Mouse (Mus musculus) lung, adult 2 months (tissue): ENCODE data around the gene Olfr1447. TPM values are rescaled to one million over a fixed set of nuclear protein-coding genes. Genes with fewer than 3 reads are reported as not detected.

Source experiments
- DNase-seq: peaks from one replicate; pipeline ENCODE4 v3.0.0; 2022
- H3K4me1 ChIP-seq: fragments of 200-500 bp; 2 replicates; pipeline ENCODE4 v1.6.1; 2011; ENCODE audit warnings: low read length; ENCODE audit not compliant: control insufficient read depth, insufficient read depth
- H3K4me3 ChIP-seq: fragments of 200-500 bp; replicated peaks from 2 replicates; pipeline ENCODE3; 2011; ENCODE audit warnings: low read depth, mild to moderate bottlenecking, control low read depth, low read length; ENCODE audit errors: extremely low read depth
- CTCF ChIP-seq: fragments of 200-500 bp; IDR thresholded peaks from 2 replicates; pipeline ENCODE4 v1.5.1; 2011; ENCODE audit warnings: mild to moderate bottlenecking, low read length, control low read depth; ENCODE audit not compliant: insufficient read depth
- POLR2A ChIP-seq: fragments of 200-500 bp; IDR thresholded peaks from 2 replicates; pipeline ENCODE4 v1.6.1; 2011; ENCODE audit warnings: low read depth, mild to moderate bottlenecking, control low read depth, low read length, borderline replicate concordance; ENCODE audit errors: extremely low read depth
- WGBS: fragments of 180-500 bp; shearing (Covaris S2); methylation state at CpG from one replicate; pipeline ENCODE4 v1.1.7; 2018; 5-methylcytosine and 5-hydroxymethylcytosine counted together
- polyA plus RNA-seq: library from polyadenylated mRNA; depleted of rRNA; stranded (reverse); fragments of >200 nt; gene quantifications from 2 replicates; pipeline ENCODE4 v1.2.3, GENCODE M21; 2012; rRNA removed

The Olfr1447 gene
- polyA plus RNA-seq, result not detected in 2 replicates

- no peak for TF ChIP-seq CTCF
- no peaks in the 10 kb centered on the region for H3K4me1 ChIP-seq
- WGBS, result 98% methylated on average over 1 of the region's 1 CpGs
- no peak for DNase-seq
- H3K4me3 ChIP-seq, result no peak within 1 kb of the TSS
These were observed at the start of gene Olfr1447 for GRCm38 (mm10) chr19:12903643-12904042. TSS of gene Olfr1447 (minus strand) at chr19:12903743.

GRCm38 (mm10) chr19:12949958-12950357 lies 46.4 kb upstream of the Olfr1447 start, which contains the start of gene Olfr1450:
TSS of gene Olfr1450 (plus strand) at chr19:12950258.
- 92% methylated on average over 1 of the region's 1 CpGs for WGBS
- TF ChIP-seq POLR2A (no peak), CTCF (no peak)
- H3K4me1 ChIP-seq, result no peaks in the 10 kb centered on the region

GRCm38 (mm10) chr19:12930540-12930939 lies 27.0 kb upstream of the Olfr1447 start, which contains the start of gene Olfr1449:
TSS of gene Olfr1449 (plus strand) at chr19:12930840.
- no peak for DNase-seq
- TF ChIP-seq POLR2A (no peak), CTCF (no peak)
- no peak within 1 kb of the TSS for H3K4me3 ChIP-seq
- H3K4me1 ChIP-seq, result no peaks in the 10 kb centered on the region

More at GRCm38 (mm10) chr19:12949958-12950357, 46.4 kb upstream of the Olfr1447 start, which contains the start of gene Olfr1450:
- DNase-seq, result no peak
- H3K4me3 ChIP-seq, result no peak within 1 kb of the TSS

GRCm38 (mm10) chr19:12924319-12924718 lies 20.8 kb upstream of the Olfr1447 start, which contains the start of gene Olfr1448:
TSS of gene Olfr1448 (minus strand) at chr19:12924419.
- H3K4me3 ChIP-seq, result no peak within 1 kb of the TSS
- 71% methylated on average over 1 of the region's 1 CpGs for WGBS
- no peak for DNase-seq
- TF ChIP-seq CTCF, result no peak
- no peak for TF ChIP-seq POLR2A
- H3K4me1 ChIP-seq, result no peaks in the 10 kb centered on the region

- TF ChIP-seq CTCF (no peak), POLR2A (no peak)
- H3K4me1 ChIP-seq, result no peaks in the 10 kb centered on the region
- no peak within 1 kb of the TSS for H3K4me3 ChIP-seq
- DNase-seq, result no peak
- 78% methylated on average over 1 of the region's 1 CpGs for WGBS
These were observed 10.1 kb downstream of the Olfr1447 start, which contains the start of gene Olfr1446 for GRCm38 (mm10) chr19:12893424-12893823. TSS of gene Olfr1446 (minus strand) at chr19:12893524.

GRCm38 (mm10) chr19:12883555-12883954 lies 20.0 kb downstream of the Olfr1447 start, which contains the start of gene Olfr1445:
TSS of gene Olfr1445 (plus strand) at chr19:12883855.
- WGBS, result 83% methylated on average over 2 of the region's 2 CpGs
- no peak for DNase-seq
- Histone ChIP-seq H3K4me3 (no peak within 1 kb of the TSS), H3K4me1 (no peaks in the 10 kb centered on the region)
- TF ChIP-seq POLR2A (no peak), CTCF (no peak)

- DNase-seq, result no peak
- no peak for TF ChIP-seq CTCF
- no peak for TF ChIP-seq POLR2A
- 40% methylated on average over 1 of the region's 1 CpGs for WGBS
- no peaks in the 10 kb centered on the region for H3K4me1 ChIP-seq
- no peak within 1 kb of the TSS for H3K4me3 ChIP-seq
These were observed 46.6 kb downstream of the Olfr1447 start, which contains the start of gene Olfr1444 for GRCm38 (mm10) chr19:12856983-12857382. TSS of gene Olfr1444 (plus strand) at chr19:12857283.

Other genes starting within 250 kb of the Olfr1447 start
- gene Olfr1442, start 233.3 kb downstream of the Olfr1447 start, polyA plus RNA-seq, result not detected in 2 replicates
- gene Olfr1443, start 225.6 kb downstream of the Olfr1447 start, polyA plus RNA-seq, result not detected in 2 replicates
- gene Keg1, start 208.0 kb downstream of the Olfr1447 start, polyA plus RNA-seq, result 0.06 TPM in 1 of 2 replicates, not detected in the other
- 0.70 and 1.0 TPM in 2 replicates for gene Cntf, start 138.1 kb downstream of the Olfr1447 start, polyA plus RNA-seq
- gene Zfp91, start 107.6 kb downstream of the Olfr1447 start, polyA plus RNA-seq, result 10.9 and 14.7 TPM in 2 replicates
- gene Lpxn, start 107.5 kb downstream of the Olfr1447 start, polyA plus RNA-seq, result 3.8 and 6.1 TPM in 2 replicates
- not detected in 2 replicates for gene Gm5244, start 57.1 kb downstream of the Olfr1447 start, polyA plus RNA-seq
- not detected in 2 replicates for gene Olfr1444, start 46.5 kb downstream of the Olfr1447 start, polyA plus RNA-seq
- not detected in 2 replicates for gene Olfr1445, start 19.9 kb downstream of the Olfr1447 start, polyA plus RNA-seq
- not detected in 2 replicates for gene Olfr1446, start 10.2 kb downstream of the Olfr1447 start, polyA plus RNA-seq
- gene Olfr1448, start 20.7 kb upstream of the Olfr1447 start, polyA plus RNA-seq, result not detected in 2 replicates
- not detected in 2 replicates for gene Olfr1449, start 27.1 kb upstream of the Olfr1447 start, polyA plus RNA-seq
- not detected in 2 replicates for gene Olfr1450, start 46.5 kb upstream of the Olfr1447 start, polyA plus RNA-seq
- gene Olfr1451, start 91.3 kb upstream of the Olfr1447 start, polyA plus RNA-seq, result not detected in 2 replicates
- gene Olfr1453, start 124.6 kb upstream of the Olfr1447 start, polyA plus RNA-seq, result not detected in 2 replicates
- not detected in 2 replicates for gene Olfr1454, start 156.9 kb upstream of the Olfr1447 start, polyA plus RNA-seq
- not detected in 2 replicates for gene Olfr1457, start 194.1 kb upstream of the Olfr1447 start, polyA plus RNA-seq
- gene Olfr1458, start 203.0 kb upstream of the Olfr1447 start, polyA plus RNA-seq, result not detected in 2 replicates
- not detected in 2 replicates for gene Olfr1459, start 245.8 kb upstream of the Olfr1447 start, polyA plus RNA-seq